Mouse (Mus musculus) cortical plate, adult 2 months (tissue): ENCODE measurements at regions not wholly inside any gene's neighbourhood (a gene's known extent, or its start where the extent isn't known, plus 50 kb on each side); places are given as distances from the start of the nearest gene placed in this dataset.

Experiments used
- H3K27ac ChIP-seq: fragments of 200-500 bp; 2 replicates; pipeline ENCODE4 v1.5.1; 2012; ENCODE audit warnings: low read length, control low read depth, inconsistent platforms; ENCODE audit not compliant: insufficient read depth
- H3K4me1 ChIP-seq: fragments of 200-500 bp; 2 replicates; pipeline ENCODE4 v1.6.1; 2011; ENCODE audit warnings: low read length; ENCODE audit not compliant: control insufficient read depth, insufficient read depth
- H3K4me3 ChIP-seq: fragments of 200-500 bp; 2 replicates; pipeline ENCODE4 v1.5.1; 2011; ENCODE audit warnings: mild to moderate bottlenecking, low read length, control low read depth; ENCODE audit not compliant: insufficient read depth
- CTCF ChIP-seq: fragments of 200-500 bp; IDR thresholded peaks from 2 replicates; pipeline ENCODE4 v1.5.1; 2011; ENCODE audit warnings: mild to moderate bottlenecking, control low read depth, low read length; ENCODE audit not compliant: insufficient read depth; ENCODE audit errors: extremely low read depth
- POLR2A ChIP-seq: fragments of 200-500 bp; IDR thresholded peaks from 2 replicates; pipeline ENCODE4 v1.6.1; 2011; ENCODE audit warnings: mild to moderate bottlenecking, low read length, control low read depth; ENCODE audit not compliant: insufficient read depth; ENCODE audit errors: extremely low read depth

- TF ChIP-seq CTCF: peak; percentile 42; the same call in 1 of the 2 replicates
- no peak for TF ChIP-seq POLR2A
- no peak overlapping the region for H3K27ac ChIP-seq
- H3K4me1 ChIP-seq: no peaks in the 10 kb centered on the region
- H3K4me3 ChIP-seq: no peak overlapping the region
Measured at GRCm38 (mm10) chr4:152663482-152663881, 185.8 kb upstream of the Kcnab2 start.

- Histone ChIP-seq H3K4me3 (no peak overlapping the region), H3K27ac (no peak overlapping the region), H3K4me1 (no peaks in the 10 kb centered on the region)
- no peak for TF ChIP-seq POLR2A
- TF ChIP-seq CTCF: no peak
Measured at GRCm38 (mm10) chr4:152663069-152663468, 185.4 kb upstream of the Kcnab2 start.

- Histone ChIP-seq H3K4me1 (no peaks in the 10 kb centered on the region), H3K4me3 (no peak overlapping the region), H3K27ac (no peak overlapping the region)
- TF ChIP-seq POLR2A (no peak), CTCF (no peak)
Measured at GRCm38 (mm10) chr4:152662439-152662838, 184.8 kb upstream of the Kcnab2 start.

GRCm38 (mm10) chr4:152650198-152650597 is 172.5 kb upstream of the Kcnab2 start:
- no peak overlapping the region for H3K4me3 ChIP-seq
- no peak overlapping the region for H3K27ac ChIP-seq
- TF ChIP-seq POLR2A (no peak), CTCF (no peak)
- H3K4me1 ChIP-seq: no peaks in the 10 kb centered on the region

- no peak overlapping the region for H3K4me3 ChIP-seq
- H3K4me1 ChIP-seq: no peaks in the 10 kb centered on the region
- no peak overlapping the region for H3K27ac ChIP-seq
- TF ChIP-seq CTCF (peak; percentile 65), POLR2A (no peak)
Measured at GRCm38 (mm10) chr4:152647620-152648019, 169.9 kb upstream of the Kcnab2 start.

- Histone ChIP-seq H3K4me1 (no peaks in the 10 kb centered on the region), H3K4me3 (no peak overlapping the region), H3K27ac (no peak overlapping the region)
- no peak for TF ChIP-seq CTCF
- no peak for TF ChIP-seq POLR2A
Measured at GRCm38 (mm10) chr4:152647084-152647483, 169.4 kb upstream of the Kcnab2 start.

- Histone ChIP-seq H3K4me1 (no peaks in the 10 kb centered on the region), H3K4me3 (no peak overlapping the region), H3K27ac (no peak overlapping the region)
- TF ChIP-seq CTCF (no peak), POLR2A (no peak)
Measured at GRCm38 (mm10) chr4:152637088-152637487, 159.4 kb upstream of the Kcnab2 start.

GRCm38 (mm10) chr4:152633896-152634295 is 156.2 kb upstream of the Kcnab2 start:
- no peak overlapping the region for H3K4me3 ChIP-seq
- no peak overlapping the region for H3K27ac ChIP-seq
- no peaks in the 10 kb centered on the region for H3K4me1 ChIP-seq
- no peak for TF ChIP-seq POLR2A
- TF ChIP-seq CTCF: no peak

GRCm38 (mm10) chr4:152628111-152628510 is 150.4 kb upstream of the Kcnab2 start:
- TF ChIP-seq POLR2A: no peak
- TF ChIP-seq CTCF: no peak
- H3K27ac ChIP-seq: no peak overlapping the region
- H3K4me1 ChIP-seq: peaks cover 5% of the 10 kb centered on the region
- H3K4me3 ChIP-seq: no peak overlapping the region

- H3K4me1 ChIP-seq: peaks cover 12% of the 10 kb centered on the region
- peak overlapping the region; percentile 14; the same call in 1 of the 2 replicates for H3K27ac ChIP-seq
- TF ChIP-seq CTCF (peak; percentile 82), POLR2A (no peak)
- no peak overlapping the region for H3K4me3 ChIP-seq
Measured at GRCm38 (mm10) chr4:152625032-152626003, 147.6 kb upstream of the Kcnab2 start.
